In genomic region chr2:172328248-172328647, GRCm38 (mm10) we compare ENCODE assay signal across 19 mouse cellular contexts.
"Had no signal": no experiment of that assay in that cellular context is flagged by ENCODE, and none has a peak within 500 bp of the region (broad histone marks: within the 10 kb centered on the region; RNA-seq: fewer than 3 reads in every experiment).

No protein-coding gene starts in this region.

- H3K4me3 ChIP-seq: intestine, embryonic 15.5 days; layer of hippocampus, adult 2 months; limb, embryonic 10.5 days; limb, embryonic 13.5 days; liver, embryonic 13.5 days; myocyte; neural tube, embryonic 13.5 days had no signal

- H3K9ac ChIP-seq: intestine, embryonic 15.5 days; limb, embryonic 13.5 days; liver, embryonic 13.5 days; liver, postnatal 0 days; lung, embryonic 14.5 days; neural tube, embryonic 13.5 days had no signal

- H3K9me3 ChIP-seq: intestine, embryonic 15.5 days; limb, embryonic 10.5 days; limb, embryonic 13.5 days; liver, embryonic 13.5 days; neural tube, embryonic 13.5 days had no signal

- H3K4me2 ChIP-seq: intestine, embryonic 15.5 days; limb, embryonic 13.5 days; liver, embryonic 13.5 days; lung, embryonic 14.5 days; neural tube, embryonic 13.5 days had no signal

- ATAC-seq: intestine, embryonic 15.5 days; liver, postnatal 0 days; lung, postnatal 0 days had no signal

- H3K4me1 ChIP-seq: intestine, embryonic 15.5 days; liver, embryonic 13.5 days had no signal

- H3K27ac ChIP-seq: intestine, embryonic 15.5 days; layer of hippocampus, adult 2 months; limb, embryonic 10.5 days; limb, embryonic 13.5 days; liver, embryonic 13.5 days; macrophage; neural tube, embryonic 13.5 days had no signal

- DNase-seq: kidney, adult 11 months; kidney, adult 9 months; kidney, postnatal 25 days; layer of hippocampus, adult 9-11 months; liver; liver, embryonic 13.5 days; liver, postnatal 0 days; lung, embryonic 14.5 days; thymus, adult 18-20 months; thymus, postnatal 14 days; thymus, postnatal 4 days had no signal

- H3K36me3 ChIP-seq: intestine, embryonic 15.5 days; limb, embryonic 10.5 days; limb, embryonic 13.5 days; liver, embryonic 13.5 days; neural tube, embryonic 13.5 days had no signal
